Mouse (Mus musculus) midbrain, embryonic 10.5 days (tissue): ENCODE results near the gene Naa25. TPM values are rescaled to one million over a fixed set of nuclear protein-coding genes. Genes with fewer than 3 reads are reported as not detected.
A peak's percentile ranks its signal among the peaks of the same experiment; 100 is the strongest.

ENCODE experiments used
- DNase-seq: peaks from one replicate; pipeline ENCODE4 v3.0.0-alpha.2; 2017; ENCODE audit warnings: low spot score
- H3K27ac ChIP-seq: fragments of 300-500 bp; sonication (generic); replicated peaks from 2 replicates; pipeline ENCODE4 v1.5.1; 2016; ENCODE audit warnings: mild to moderate bottlenecking
- H3K27me3 ChIP-seq: fragments of 300-500 bp; sonication (generic); 2 replicates; pipeline ENCODE4 v1.6.1; 2016; ENCODE audit warnings: low read depth, mild to moderate bottlenecking; ENCODE audit not compliant: poor library complexity, severe bottlenecking
- H3K36me3 ChIP-seq: fragments of 300-500 bp; sonication (generic); 2 replicates; pipeline ENCODE4 v1.6.1; 2016; ENCODE audit warnings: mild to moderate bottlenecking, moderate library complexity
- H3K4me1 ChIP-seq: fragments of 300-500 bp; sonication (generic); 2 replicates; pipeline ENCODE4 v1.6.1; 2016
- H3K4me3 ChIP-seq: fragments of 300-500 bp; sonication (generic); 2 replicates; pipeline ENCODE4 v1.5.1; 2016; ENCODE audit warnings: mild to moderate bottlenecking, moderate library complexity
- H3K9me3 ChIP-seq: fragments of 300-500 bp; sonication (generic); replicated peaks from 2 replicates; pipeline ENCODE4 v1.6.1; 2016; ENCODE audit warnings: mild to moderate bottlenecking
- WGBS: fragments of 180-500 bp; shearing (Covaris S2); methylation state at CpG from one replicate; pipeline ENCODE4 v1.1.7; 2016; 5-methylcytosine and 5-hydroxymethylcytosine counted together
- polyA plus RNA-seq: library from polyadenylated mRNA; unstranded; fragments of >200 nt; fragmentation: Nextera tagmentation; extraction: Ambion mirVana; gene quantifications from 2 replicates; pipeline ENCODE4 v1.2.1, GENCODE M21; 2016

Naa25 gene
- polyA plus RNA-seq, 1 experiment from 2014 or later = 54.7 TPM

DNA sequence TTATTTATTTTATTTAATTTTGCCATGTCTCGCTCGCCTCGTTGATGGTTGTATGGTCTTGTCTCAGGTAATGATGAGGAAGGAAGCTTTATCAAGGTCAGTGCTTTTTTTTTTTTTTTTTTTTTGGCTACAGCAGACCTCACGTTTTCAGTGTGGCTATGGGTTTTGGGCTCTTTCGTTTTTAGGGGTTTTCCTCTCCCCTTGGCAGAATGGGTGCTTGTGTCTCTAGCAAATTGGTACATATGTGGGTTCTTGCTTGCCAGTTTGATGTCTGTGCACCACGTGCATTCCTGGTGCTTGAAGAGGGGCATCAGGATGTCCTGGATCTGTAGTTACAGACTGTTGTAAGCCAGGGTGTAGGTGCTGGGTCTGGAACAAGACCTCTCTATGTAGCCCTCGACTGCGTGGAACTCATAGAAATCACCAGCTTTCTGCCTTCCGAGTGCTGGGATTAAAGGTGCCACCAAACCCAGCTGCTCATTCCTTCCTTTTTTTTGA lies 1.3 kb downstream of the Naa25 start:
- Histone ChIP-seq H3K27me3 (no peaks in the 10 kb centered on the region), H3K4me3 (peak overlapping the region; percentile 99), H3K36me3 (peaks cover 44% of the 10 kb centered on the region), H3K4me1 (peaks cover 25% of the 10 kb centered on the region), H3K9me3 (no peaks in the 10 kb centered on the region), H3K27ac (no peak overlapping the region; the same call in 1 of the 2 replicates)
- 61% methylated on average over 9 of the region's 9 CpGs for WGBS
- no peak for DNase-seq

DNA sequence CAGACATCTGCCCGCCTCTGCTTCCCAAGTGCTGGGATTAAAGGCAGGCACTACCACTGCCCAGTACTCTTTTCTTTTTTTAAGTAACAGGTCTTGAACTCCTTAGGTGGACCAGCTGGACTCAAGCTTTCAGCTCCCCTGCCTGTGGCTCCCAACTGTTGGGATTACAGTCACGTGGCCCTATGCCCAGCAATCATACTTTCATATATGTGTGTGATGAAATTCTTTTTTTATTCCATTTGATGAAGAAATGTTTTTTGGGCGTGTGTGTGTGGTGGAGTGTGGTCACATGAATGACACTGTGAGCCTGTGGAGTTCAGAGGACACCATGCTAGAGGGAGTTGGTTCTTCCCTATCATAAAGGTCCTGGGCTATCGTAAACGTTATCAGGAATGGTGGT lies 1.8 kb downstream of the Naa25 start:
- H3K9me3 ChIP-seq = no peaks in the 10 kb centered on the region
- DNase-seq = no peak
- no peaks in the 10 kb centered on the region for H3K27me3 ChIP-seq
- no peak overlapping the region for H3K27ac ChIP-seq
- H3K4me1 ChIP-seq = peaks cover 25% of the 10 kb centered on the region
- H3K36me3 ChIP-seq = peaks cover 47% of the 10 kb centered on the region
- 91% methylated on average over 5 of the region's 5 CpGs for WGBS
- peak overlapping the region; percentile 99 for H3K4me3 ChIP-seq

DNA sequence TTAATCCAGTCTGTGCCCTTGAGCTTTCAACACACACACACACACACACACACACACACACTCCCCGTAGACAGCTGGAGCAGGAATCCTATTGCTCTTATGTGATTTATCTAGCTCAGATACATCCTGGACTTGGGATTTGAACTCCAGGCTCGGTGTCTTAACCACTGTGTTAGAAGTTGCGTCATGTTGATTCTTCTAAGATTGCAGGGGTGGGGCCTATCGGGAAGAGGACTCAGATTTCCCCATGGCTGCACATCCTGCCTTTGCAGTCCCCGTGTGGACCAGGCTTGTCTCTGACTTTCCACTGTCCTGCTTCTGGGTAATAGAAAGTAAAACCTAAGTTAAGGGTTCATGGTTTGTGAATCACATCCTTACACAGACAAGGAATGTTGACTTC lies 2.3 kb downstream of the Naa25 start:
- no peak overlapping the region; the same call in 1 of the 2 replicates for H3K4me3 ChIP-seq
- H3K27ac ChIP-seq = no peak overlapping the region
- WGBS = 79% methylated on average over 5 of the region's 5 CpGs
- DNase-seq = no peak
- H3K36me3 ChIP-seq = peaks cover 48% of the 10 kb centered on the region
- H3K27me3 ChIP-seq = no peaks in the 10 kb centered on the region
- H3K4me1 ChIP-seq = peaks cover 25% of the 10 kb centered on the region
- no peaks in the 10 kb centered on the region for H3K9me3 ChIP-seq

DNA sequence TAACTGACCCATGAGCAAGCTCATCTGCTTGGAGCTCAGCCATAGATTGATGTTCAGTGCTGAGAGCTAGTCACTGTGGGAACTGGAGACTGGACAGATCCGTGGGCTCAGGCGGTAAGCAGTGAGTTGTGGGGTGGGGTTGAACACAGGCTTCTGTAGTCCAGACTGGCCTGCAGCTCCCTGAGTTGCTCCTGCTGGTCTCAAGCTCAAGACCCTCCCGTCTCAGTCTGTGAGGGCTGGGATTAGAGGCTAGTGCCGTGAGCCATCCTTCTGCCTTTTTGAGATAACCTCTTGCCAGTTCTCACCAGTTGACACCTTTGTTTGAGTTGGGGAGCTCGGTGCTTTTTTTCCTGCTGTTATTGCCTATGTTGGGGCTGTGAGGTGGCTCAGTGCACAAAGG lies 3.1 kb downstream of the Naa25 start:
- Histone ChIP-seq H3K36me3 (peaks cover 55% of the 10 kb centered on the region), H3K4me1 (peaks cover 25% of the 10 kb centered on the region)

DNA sequence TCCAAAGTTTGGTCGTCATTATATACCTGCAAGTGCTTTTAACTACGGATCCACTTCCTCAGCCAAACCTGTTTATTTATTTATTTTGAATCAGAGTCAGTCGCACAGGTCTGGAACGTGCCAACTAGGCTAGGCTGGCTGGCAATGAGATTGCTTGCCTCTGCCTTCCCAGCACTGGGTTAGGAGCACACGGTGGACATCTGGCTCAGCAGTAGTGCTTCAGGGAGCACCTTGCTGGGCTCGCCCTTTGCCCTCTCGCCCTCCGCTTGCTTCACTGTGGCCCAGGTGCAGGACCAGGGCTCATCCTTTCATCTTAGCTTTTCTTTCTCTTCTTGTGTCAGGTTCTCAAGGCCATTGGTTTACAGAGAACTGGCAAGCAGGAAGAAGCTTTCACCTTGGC lies 10.1 kb downstream of the Naa25 start:
- WGBS = 94% methylated on average over 8 of the region's 8 CpGs
- Histone ChIP-seq H3K27me3 (no peaks in the 10 kb centered on the region), H3K9me3 (no peaks in the 10 kb centered on the region), H3K4me3 (no peak overlapping the region), H3K27ac (no peak overlapping the region), H3K36me3 (peaks cover 91% of the 10 kb centered on the region), H3K4me1 (no peaks in the 10 kb centered on the region)
- DNase-seq = no peak

More for the DNA sequence above, 3.1 kb downstream of the Naa25 start:
- 94% methylated on average over 5 of the region's 5 CpGs for WGBS
- Histone ChIP-seq H3K27ac (no peak overlapping the region), H3K9me3 (no peaks in the 10 kb centered on the region), H3K27me3 (no peaks in the 10 kb centered on the region), H3K4me3 (no peak overlapping the region)
- no peak for DNase-seq

DNA sequence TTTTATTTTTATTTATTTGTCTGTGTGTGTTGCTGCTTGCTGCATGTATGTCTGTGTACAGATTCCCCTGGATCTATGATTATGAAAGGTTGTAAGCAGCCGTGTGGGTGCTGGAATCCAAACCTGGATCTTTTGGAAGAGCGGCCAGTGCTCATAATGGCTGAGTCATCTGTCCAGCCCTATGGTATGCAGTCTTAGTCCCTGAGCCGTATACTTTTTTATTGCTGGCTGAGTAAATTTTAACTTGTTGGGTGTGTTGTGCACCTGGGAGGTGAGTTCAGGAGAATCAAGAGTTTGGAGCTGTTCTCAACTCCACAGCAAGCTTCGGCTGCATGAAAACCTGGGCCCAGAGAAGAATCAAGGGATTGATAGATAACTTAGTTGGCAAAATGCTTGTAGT lies 13.2 kb downstream of the Naa25 start:
- H3K4me1 ChIP-seq = no peaks in the 10 kb centered on the region
- no peak overlapping the region for H3K4me3 ChIP-seq
- no peaks in the 10 kb centered on the region for H3K27me3 ChIP-seq
- H3K27ac ChIP-seq = no peak overlapping the region
- DNase-seq = no peak
- peaks cover 99% of the 10 kb centered on the region for H3K36me3 ChIP-seq
- no peaks in the 10 kb centered on the region for H3K9me3 ChIP-seq
- WGBS = 95% methylated on average over 4 of the region's 4 CpGs

DNA sequence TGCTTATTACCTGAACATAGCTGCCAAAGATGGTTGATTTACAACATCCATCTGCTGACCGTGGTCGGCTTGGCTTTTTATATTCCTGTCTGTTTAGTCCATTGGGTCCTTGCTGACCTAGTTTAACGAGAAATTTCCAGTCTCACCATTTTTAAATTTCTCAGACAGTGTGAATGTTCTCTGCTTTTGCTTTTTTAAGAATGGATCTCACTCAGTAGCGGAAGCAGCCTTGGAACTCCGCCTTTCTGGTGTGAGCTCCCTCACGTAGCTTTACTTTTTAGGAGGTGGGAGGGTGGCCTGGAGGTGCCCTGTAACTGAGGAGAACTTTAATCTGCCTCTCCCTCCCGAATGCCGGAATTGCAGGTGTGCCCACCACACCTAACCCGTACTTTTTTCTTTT lies 23.0 kb downstream of the Naa25 start:
- Histone ChIP-seq H3K36me3 (peaks cover 100% of the 10 kb centered on the region), H3K27me3 (no peaks in the 10 kb centered on the region), H3K27ac (no peak overlapping the region), H3K4me1 (no peaks in the 10 kb centered on the region), H3K4me3 (no peak overlapping the region), H3K9me3 (peaks cover 4% of the 10 kb centered on the region; the same call in 1 of the 2 replicates)
- 96% methylated on average over 9 of the region's 9 CpGs for WGBS
- no peak for DNase-seq

DNA sequence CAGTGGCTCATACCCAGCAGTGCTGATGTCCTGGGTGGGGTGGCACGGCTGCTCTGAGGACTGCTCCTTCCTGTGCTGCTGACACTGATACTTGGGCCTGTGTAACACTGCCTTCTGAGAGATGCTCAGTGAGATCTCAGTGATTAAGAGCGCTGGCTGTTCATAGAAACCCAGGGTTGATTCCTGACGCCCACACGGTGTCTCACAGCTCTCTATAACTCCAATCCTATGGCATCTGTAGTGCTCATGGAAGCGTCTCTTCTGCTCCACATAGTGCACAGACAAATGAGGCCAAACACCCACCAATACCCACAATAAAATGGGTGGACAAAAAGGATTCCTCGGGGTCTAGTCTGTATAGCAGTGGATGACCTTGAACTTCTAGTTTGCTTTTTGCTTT lies 25.1 kb downstream of the Naa25 start:
- no peak overlapping the region for H3K4me3 ChIP-seq
- 94% methylated on average over 6 of the region's 6 CpGs for WGBS
- H3K9me3 ChIP-seq = no peaks in the 10 kb centered on the region
- peaks cover 100% of the 10 kb centered on the region for H3K36me3 ChIP-seq
- no peaks in the 10 kb centered on the region for H3K4me1 ChIP-seq
- no peaks in the 10 kb centered on the region for H3K27me3 ChIP-seq
- DNase-seq = no peak
- no peak overlapping the region for H3K27ac ChIP-seq

DNA sequence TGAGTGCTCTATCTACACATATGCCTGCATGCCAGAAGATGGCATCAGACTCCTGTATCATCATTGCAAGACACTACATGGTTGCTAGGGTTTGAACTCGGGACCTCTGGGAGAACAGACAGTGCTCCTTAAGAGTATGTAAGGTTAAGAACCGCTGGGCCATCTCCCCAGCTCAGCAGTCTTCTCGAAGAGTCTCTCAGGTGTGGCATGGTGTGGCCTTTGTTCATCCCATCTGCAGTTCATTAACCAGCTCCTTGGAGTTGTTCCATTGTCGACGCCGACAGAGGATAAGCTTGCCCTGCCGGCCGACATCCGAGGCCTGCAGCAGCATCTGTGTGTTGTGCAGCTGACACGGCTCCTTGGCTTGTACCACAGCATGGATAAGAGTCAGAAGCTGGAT lies 25.6 kb downstream of the Naa25 start:
- no peaks in the 10 kb centered on the region for H3K27me3 ChIP-seq
- peaks cover 100% of the 10 kb centered on the region for H3K36me3 ChIP-seq
- no peaks in the 10 kb centered on the region for H3K4me1 ChIP-seq
- 93% methylated on average over 10 of the region's 10 CpGs for WGBS
- DNase-seq = no peak
- no peak overlapping the region for H3K4me3 ChIP-seq
- no peaks in the 10 kb centered on the region for H3K9me3 ChIP-seq
- no peak overlapping the region for H3K27ac ChIP-seq

DNA sequence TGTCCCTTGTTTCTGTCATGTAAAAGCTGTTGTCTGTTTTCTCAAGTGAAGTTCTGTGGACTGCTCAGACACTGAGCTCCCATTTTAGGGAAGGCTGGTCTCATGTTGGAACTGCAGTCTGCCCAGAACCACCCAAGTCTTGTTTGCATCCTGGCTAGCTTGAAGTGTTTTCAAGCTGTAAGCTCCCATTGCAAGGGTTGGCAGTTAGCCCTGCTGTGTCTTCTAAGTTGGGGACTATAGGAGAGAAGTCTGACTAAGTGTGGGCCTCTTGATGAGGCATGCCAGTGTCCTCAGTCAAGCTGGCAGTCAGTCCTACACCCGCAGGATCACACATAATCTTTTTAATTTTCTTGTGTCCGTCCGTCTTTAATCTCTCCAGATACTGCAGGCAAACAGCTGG lies 31.2 kb downstream of the Naa25 start:
- Histone ChIP-seq H3K36me3 (peaks cover 100% of the 10 kb centered on the region), H3K27ac (no peak overlapping the region), H3K9me3 (no peaks in the 10 kb centered on the region), H3K27me3 (no peaks in the 10 kb centered on the region), H3K4me3 (no peak overlapping the region), H3K4me1 (no peaks in the 10 kb centered on the region)
- DNase-seq = no peak
- 94% methylated on average over 3 of the region's 3 CpGs for WGBS

DNA sequence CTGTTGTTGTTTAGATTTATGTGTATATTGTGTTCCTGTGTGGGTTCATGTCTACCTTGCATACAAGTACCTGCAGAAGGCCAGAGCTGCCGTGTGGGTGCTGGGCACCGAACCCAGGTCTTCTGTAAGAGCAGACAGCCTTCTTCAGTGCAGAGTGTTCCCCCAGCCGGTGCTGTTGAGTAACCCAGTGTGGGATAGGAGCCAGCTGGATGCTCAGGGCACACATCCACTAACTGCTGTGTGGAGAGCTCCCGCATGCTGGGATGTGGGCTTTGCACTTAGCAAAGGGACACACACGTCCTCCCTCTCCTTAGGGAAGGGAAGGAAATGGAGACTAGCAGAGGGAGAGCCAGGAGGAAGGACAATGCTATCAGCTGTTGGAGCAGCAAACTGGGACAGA lies 40.4 kb downstream of the Naa25 start:
- no peaks in the 10 kb centered on the region for H3K4me1 ChIP-seq
- no peak overlapping the region for H3K4me3 ChIP-seq
- DNase-seq = no peak
- H3K27ac ChIP-seq = no peak overlapping the region
- H3K36me3 ChIP-seq = peaks cover 100% of the 10 kb centered on the region
- no peaks in the 10 kb centered on the region for H3K27me3 ChIP-seq
- no peaks in the 10 kb centered on the region for H3K9me3 ChIP-seq
- 92% methylated on average over 5 of the region's 5 CpGs for WGBS

DNA sequence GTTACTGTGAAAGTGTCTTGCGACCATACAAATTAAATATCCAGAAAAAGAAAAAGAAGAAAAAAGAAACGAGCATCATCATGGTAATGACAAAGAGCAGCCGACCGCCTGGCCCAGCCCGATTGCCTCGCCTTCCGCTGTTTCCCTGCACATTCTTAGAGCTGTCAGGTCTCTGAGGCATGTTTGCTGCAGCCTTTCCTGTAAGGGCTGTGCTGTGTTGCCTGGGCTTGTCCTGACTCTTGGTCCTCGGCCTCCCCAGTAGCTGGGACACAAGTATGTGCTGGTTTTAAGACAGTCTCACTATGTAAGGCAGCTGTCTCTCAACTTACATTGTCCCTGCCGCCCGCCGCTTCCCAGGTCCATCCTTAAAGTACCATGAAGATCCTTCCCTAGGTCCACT lies 41.0 kb downstream of the Naa25 start:
- 93% methylated on average over 11 of the region's 11 CpGs for WGBS
- H3K4me3 ChIP-seq = no peak overlapping the region
- H3K36me3 ChIP-seq = peaks cover 100% of the 10 kb centered on the region
- H3K27me3 ChIP-seq = no peaks in the 10 kb centered on the region
- H3K4me1 ChIP-seq = no peaks in the 10 kb centered on the region
- H3K9me3 ChIP-seq = no peaks in the 10 kb centered on the region
- no peak for DNase-seq
- H3K27ac ChIP-seq = no peak overlapping the region

DNA sequence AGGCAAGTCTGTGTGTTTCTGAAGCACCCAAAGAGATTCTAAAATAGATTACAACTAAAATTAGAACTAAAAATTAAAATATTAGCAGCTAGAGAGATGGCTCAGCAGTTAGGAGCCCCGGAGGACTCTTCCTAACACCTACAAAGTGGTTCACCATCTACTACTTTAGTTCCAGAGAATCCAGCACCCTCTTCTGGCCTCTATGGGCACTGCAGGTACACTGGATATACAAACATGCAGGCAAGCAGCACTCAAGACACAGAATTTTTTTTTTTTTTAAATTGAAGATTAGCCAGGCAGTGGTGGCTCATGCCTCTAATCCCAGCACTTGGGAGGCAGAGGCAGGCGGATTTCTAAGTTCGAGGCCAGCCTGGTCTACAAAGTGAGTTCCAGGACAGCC lies 45.8 kb downstream of the Naa25 start:
- no peaks in the 10 kb centered on the region for H3K27me3 ChIP-seq
- H3K27ac ChIP-seq = no peak overlapping the region
- H3K4me1 ChIP-seq = no peaks in the 10 kb centered on the region
- no peak overlapping the region for H3K4me3 ChIP-seq
- WGBS = 92% methylated on average over 3 of the region's 3 CpGs
- no peaks in the 10 kb centered on the region for H3K9me3 ChIP-seq
- H3K36me3 ChIP-seq = peaks cover 100% of the 10 kb centered on the region
- peak; percentile 38 for DNase-seq

DNA sequence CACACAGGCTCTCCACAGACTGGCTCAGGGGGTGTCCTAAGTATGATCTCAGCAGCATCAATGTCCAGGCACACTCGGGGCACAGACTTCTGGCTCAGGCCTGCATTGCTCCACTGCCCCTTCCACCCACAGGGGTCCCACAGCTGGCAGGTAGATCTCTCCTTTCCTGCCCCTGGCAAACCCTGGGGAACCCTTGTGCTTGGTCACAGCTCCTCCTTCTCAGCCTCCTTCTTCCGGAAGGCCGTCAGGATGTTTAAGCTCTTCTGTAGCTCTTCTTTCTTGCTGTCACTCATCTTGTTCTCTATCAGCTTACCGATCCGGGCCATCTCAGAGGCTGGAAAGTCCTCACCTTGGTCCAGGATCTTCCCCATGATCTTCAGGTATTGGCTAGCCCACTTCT lies 47.1 kb downstream of the Naa25 start:
- H3K27ac ChIP-seq = no peak overlapping the region
- DNase-seq = no peak
- no peaks in the 10 kb centered on the region for H3K4me1 ChIP-seq
- H3K27me3 ChIP-seq = no peaks in the 10 kb centered on the region
- H3K4me3 ChIP-seq = no peak overlapping the region
- 94% methylated on average over 5 of the region's 5 CpGs for WGBS
- no peaks in the 10 kb centered on the region for H3K9me3 ChIP-seq
- H3K36me3 ChIP-seq = peaks cover 100% of the 10 kb centered on the region
